Comparison of ENCODE assay signal across 9 mouse cellular contexts in the genomic region with DNA sequence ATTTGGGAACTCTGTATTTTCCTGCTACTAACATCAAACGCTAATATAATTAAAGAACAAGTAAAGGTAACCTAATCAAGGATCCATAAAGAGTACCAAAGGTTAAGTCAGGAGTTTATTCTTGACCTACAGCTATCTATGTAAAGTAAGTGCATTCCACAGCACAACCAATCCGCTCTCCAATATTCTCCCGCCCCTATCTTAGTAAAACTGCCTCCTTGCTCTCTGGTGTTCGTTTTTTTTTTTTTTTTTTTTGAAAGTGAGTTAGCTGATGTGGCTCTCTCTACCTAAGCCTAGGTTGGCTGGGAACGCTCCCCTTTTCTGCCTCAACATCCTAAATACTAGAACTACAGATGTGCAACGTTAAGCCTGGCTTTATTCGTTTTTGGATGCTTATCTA. TPM values are rescaled to one million over a fixed set of nuclear protein-coding genes. Genes with fewer than 3 reads are reported as not detected.
DNase-seq lines count a peak whose midpoint lies in the region; ATAC-seq and TF ChIP-seq lines count a peak whose summit lies in the region.
"Had no signal": no experiment of that assay in that cellular context is flagged by ENCODE, and none has a peak within 500 bp of the region (broad histone marks: within the 10 kb centered on the region; RNA-seq: fewer than 3 reads in every experiment).

No protein-coding gene starts in this region.

- H3K27ac ChIP-seq in kidney, embryonic 16.5 days (ENCODE audit: low read length) = no peak overlapping the region
- no peak overlapping the region for H3K27ac ChIP-seq in cortical plate, adult 2 months (ENCODE audit: insufficient read depth, low read length)
- no peak overlapping the region for H3K27ac ChIP-seq in hindbrain, postnatal 0 days

- 0 out of 2 replicates have a peak, but pooled peaks cover 5% of the 10 kb centered on the region for H3K9me3 ChIP-seq in kidney, embryonic 16.5 days (ENCODE audit: low read length)
- no peaks in the 10 kb centered on the region for H3K9me3 ChIP-seq in hindbrain, postnatal 0 days (ENCODE audit: low read length)

- peak overlapping the region; percentile 64 for H3K4me2 ChIP-seq in kidney, embryonic 16.5 days (replicated peaks; ENCODE audit: low read depth, low read length)
- peak overlapping the region; percentile 63 for H3K4me2 ChIP-seq in hindbrain, postnatal 0 days (ENCODE audit: low read depth, low read length)
- peak overlapping the region; percentile 82 for H3K4me2 ChIP-seq in myocyte (ENCODE audit: low read depth)

- H3K9ac ChIP-seq in kidney, embryonic 16.5 days (replicated peaks; ENCODE audit: low read length) = no peak overlapping the region; the same call in 1 of the 2 replicates
- no peak overlapping the region for H3K9ac ChIP-seq in hindbrain, postnatal 0 days (replicated peaks; ENCODE audit: low read length)

- no peak for TF ChIP-seq CTCF in cortical plate, adult 2 months (IDR thresholded peaks at IDR 0.05; ENCODE audit: extremely low read depth, insufficient read depth, low read length)
- no peak for TF ChIP-seq CTCF in hindbrain, postnatal 0 days (IDR thresholded peaks at IDR 0.05; ENCODE audit: low read depth)

- peaks cover 10% of the 10 kb centered on the region; the same call in 1 of the 2 replicates for H3K4me1 ChIP-seq in kidney, embryonic 16.5 days (ENCODE audit: insufficient read depth, low read length)
- H3K4me1 ChIP-seq in cortical plate, adult 2 months (ENCODE audit: control insufficient read depth, insufficient read depth, low read length) = no peaks in the 10 kb centered on the region
- peaks cover 8% of the 10 kb centered on the region; the same call in 1 of the 2 replicates for H3K4me1 ChIP-seq in hindbrain, postnatal 0 days (ENCODE audit: insufficient read depth, low read length)

- no peak for ATAC-seq in kidney, embryonic 16.5 days (ENCODE audit: low FRiP score, low TSS enrichment)
- no peak for ATAC-seq in hindbrain, postnatal 0 days

- H3ac ChIP-seq in myocyte (ENCODE audit: control insufficient read depth, insufficient read length) = no peak overlapping the region

- no peaks in the 10 kb centered on the region for H3K27me3 ChIP-seq in kidney, embryonic 16.5 days (ENCODE audit: insufficient read depth, low read length)
- no peaks in the 10 kb centered on the region for H3K27me3 ChIP-seq in hindbrain, postnatal 0 days (ENCODE audit: insufficient read depth, low read length)
- H3K27me3 ChIP-seq in myocyte (ENCODE audit: control insufficient read depth, insufficient read depth, insufficient read length) = no peaks in the 10 kb centered on the region

- no peak for DNase-seq in kidney, adult 8-10 months
- DNase-seq in hindbrain, postnatal 0 days (ENCODE audit: low spot score) = no peak
- no peak for DNase-seq in thymus, postnatal 14 days
- no peak for DNase-seq in frontal cortex, postnatal 10 days (ENCODE audit: low spot score in 2 of 2)
- no peak for DNase-seq in left cerebral cortex, adult 18-20 months (ENCODE audit: low spot score in 2 of 2)

- no peaks in the 10 kb centered on the region for H3K36me3 ChIP-seq in kidney, embryonic 16.5 days (ENCODE audit: insufficient read depth, low read length)
- no peaks in the 10 kb centered on the region for H3K36me3 ChIP-seq in hindbrain, postnatal 0 days (ENCODE audit: insufficient read depth, low read length)
- no peaks in the 10 kb centered on the region for H3K36me3 ChIP-seq in myocyte (ENCODE audit: control insufficient read depth, insufficient read depth)

- no peak for TF ChIP-seq POLR2A in cortical plate, adult 2 months (IDR thresholded peaks at IDR 0.05; ENCODE audit: extremely low read depth, insufficient read depth, low read length)
- no peak for TF ChIP-seq POLR2A in myocyte (IDR thresholded peaks at IDR 0.05; ENCODE audit: insufficient read length, low read depth)

- peaks cover 30% of the 10 kb centered on the region for H3K79me2 ChIP-seq in myocyte (ENCODE audit: control insufficient read depth, insufficient read depth)

- 17% methylated on average over 7 of the region's 7 CpGs for WGBS in kidney, embryonic 16.5 days
- 29% methylated on average over 7 of the region's 7 CpGs for WGBS in hindbrain, postnatal 0 days

- H3K4me3 ChIP-seq in kidney, embryonic 16.5 days (ENCODE audit: low read length) = peak overlapping the region; percentile 97
- H3K4me3 ChIP-seq in cortical plate, adult 2 months (ENCODE audit: insufficient read depth, low read length) = peak overlapping the region; percentile 73; the same call in 1 of the 2 replicates
- H3K4me3 ChIP-seq in hindbrain, postnatal 0 days (ENCODE audit: low read length) = peak overlapping the region; percentile 98
- H3K4me3 ChIP-seq in myocyte = peak overlapping the region; percentile 53

TF ChIP-seq in myocyte, 11 proteins besides CTCF, POLR2A, EP300 and RAD21:
- TF ChIP-seq USF1 (IDR thresholded peaks at IDR 0.05; ENCODE audit: low read depth) (no peak), E2F4 (IDR thresholded peaks at IDR 0.05; ENCODE audit: insufficient read depth) (no peak), MAX (IDR thresholded peaks at IDR 0.05; ENCODE audit: low read depth) (no peak), CEBPB (IDR thresholded peaks at IDR 0.05; ENCODE audit: insufficient read depth, poor library complexity, severe bottlenecking) (no peak), SRF (IDR thresholded peaks at IDR 0.05; ENCODE audit: control insufficient read depth, insufficient read length, low read depth) (no peak), MYOD1 (IDR thresholded peaks at IDR 0.05; ENCODE audit: control insufficient read depth in 1 of 3, insufficient read length in 2 of 3, low read depth in 2 of 3) (no peak), REST (IDR thresholded peaks at IDR 0.05; ENCODE audit: insufficient read depth, insufficient read length) (no peak), POLR2AphosphoS2 (IDR thresholded peaks at IDR 0.05; ENCODE audit: insufficient read length, low read depth) (no peak), MYOG (IDR thresholded peaks at IDR 0.05; ENCODE audit: control insufficient read depth in 1 of 3, insufficient read depth in 1 of 3, insufficient read length in 2 of 3, low read depth in 2 of 3) (no peak), TCF3 (IDR thresholded peaks at IDR 0.05; ENCODE audit: insufficient read length, low read depth) (no peak), TCF12 (IDR thresholded peaks at IDR 0.05; ENCODE audit: insufficient read depth, poor library complexity, severe bottlenecking) (no peak)

RNA-seq across cellular contexts. Expression of a gene that starts 1.2 kb away (rescaled TPM):
- polyA plus RNA-seq in kidney, embryonic 16.5 days (2015; fragmentation: Nextera tagmentation; extraction: Ambion mirVana) = 9.4 and 10.5 TPM in 2 replicates
- polyA plus RNA-seq in cortical plate, adult 2 months (2012; rRNA removed) = 6.3 and 8.2 TPM in 2 replicates
- total RNA-seq in hindbrain, postnatal 0 days (2014; rRNA removed) = 24.6 and 30.8 TPM in 2 replicates
- 2.7 and 3.2 TPM in 2 replicates for polyA plus RNA-seq in hindbrain, postnatal 0 days (2015; fragmentation: Nextera tagmentation; extraction: Ambion mirVana)
- polyA plus RNA-seq in myocyte (2012; fragmentation: generic; extraction: Trizol) = 10.3 TPM
- total RNA-seq in left cerebral cortex, adult 18-20 months (2021) = 1 to 10 TPM; 7.6 to 7.8 TPM

RNA-seq across cellular contexts. Expression of a gene that starts 36.4 kb away (rescaled TPM):
- 26.6 and 28.7 TPM in 2 replicates for polyA plus RNA-seq in kidney, embryonic 16.5 days (2015; fragmentation: Nextera tagmentation; extraction: Ambion mirVana)
- polyA plus RNA-seq in cortical plate, adult 2 months (2012; rRNA removed) = 11.7 and 12.4 TPM in 2 replicates
- 10.8 and 19.5 TPM in 2 replicates for total RNA-seq in hindbrain, postnatal 0 days (2014; rRNA removed)
- polyA plus RNA-seq in hindbrain, postnatal 0 days (2015; fragmentation: Nextera tagmentation; extraction: Ambion mirVana) = 31.5 and 31.8 TPM in 2 replicates
- polyA plus RNA-seq in myocyte (2012; fragmentation: generic; extraction: Trizol) = 16.0 TPM
- total RNA-seq in left cerebral cortex, adult 18-20 months (2021) = 10 to 100 TPM in 1 of 2 experiments, 1 to 10 TPM in 1; 8.9 to 12.1 TPM

RNA-seq across cellular contexts. Expression of a gene that starts 58.0 kb away (rescaled TPM):
- not detected in 2 replicates for polyA plus RNA-seq in kidney, embryonic 16.5 days (2015; fragmentation: Nextera tagmentation; extraction: Ambion mirVana)
- polyA plus RNA-seq in cortical plate, adult 2 months (2012; rRNA removed) = not detected in 2 replicates
- not detected in 2 replicates for total RNA-seq in hindbrain, postnatal 0 days (2014; rRNA removed)
- polyA plus RNA-seq in hindbrain, postnatal 0 days (2015; fragmentation: Nextera tagmentation; extraction: Ambion mirVana) = not detected in 2 replicates
- polyA plus RNA-seq in myocyte (2012; fragmentation: generic; extraction: Trizol) = not detected
- not detected for total RNA-seq in left cerebral cortex, adult 18-20 months (2021)
- total RNA-seq: layer of hippocampus, postnatal 25 days had no signal
